Mouse (Mus musculus): ENCODE measurements at regions not wholly inside any gene's neighbourhood (a gene's known extent, or its start where the extent isn't known, plus 50 kb on each side); places are given as distances from the start of the nearest gene placed in this dataset.
"Not testable (repeated sequence)": the region's sequence is repeated elsewhere in the genome, so short reads cannot be mapped to it uniquely, and the experiment has no call there.

GRCm38 (mm10) chr9:113162897-113163874, 544.9 kb downstream of the Pdcd6ip start:
- DNase-seq = no peak

GRCm38 (mm10) chr9:113160011-113160410, 548.0 kb downstream of the Pdcd6ip start:
- DNase-seq = no peak

- DNase-seq = no peak
Measured at GRCm38 (mm10) chr9:113158080-113158479, 550.0 kb downstream of the Pdcd6ip start.

- DNase-seq = peak; percentile 42
Measured at GRCm38 (mm10) chr9:113157474-113158076, 550.5 kb downstream of the Pdcd6ip start.

- DNase-seq = no peak
Measured at GRCm38 (mm10) chr9:113156707-113157106, 551.4 kb downstream of the Pdcd6ip start.

GRCm38 (mm10) chr9:113149084-113149483, 559.0 kb downstream of the Pdcd6ip start:
- DNase-seq = no peak

- no peak for DNase-seq
Measured at GRCm38 (mm10) chr9:113146571-113146970, 561.5 kb downstream of the Pdcd6ip start.

- no peak for DNase-seq
Measured at GRCm38 (mm10) chr9:113145036-113145435, 563.0 kb downstream of the Pdcd6ip start.

- DNase-seq = no peak
Measured at GRCm38 (mm10) chr9:113134611-113135010, 573.4 kb downstream of the Pdcd6ip start.

- DNase-seq = no peak
Measured at GRCm38 (mm10) chr9:113123004-113123692, 584.9 kb downstream of the Pdcd6ip start.

- DNase-seq = no peak
Measured at GRCm38 (mm10) chr9:113122253-113122749, 585.8 kb downstream of the Pdcd6ip start.

GRCm38 (mm10) chr9:113120385-113120784, 587.7 kb downstream of the Pdcd6ip start:
- DNase-seq = no peak

GRCm38 (mm10) chr9:113119721-113120120, 588.3 kb downstream of the Pdcd6ip start:
- no peak for DNase-seq

GRCm38 (mm10) chr9:113115576-113115975, 592.5 kb downstream of the Pdcd6ip start:
- DNase-seq = peak; percentile 5

GRCm38 (mm10) chr9:113112753-113113152, 595.3 kb downstream of the Pdcd6ip start:
- peak; percentile 1 for DNase-seq

- DNase-seq = no peak
Measured at GRCm38 (mm10) chr9:113101733-113102132, 606.3 kb downstream of the Pdcd6ip start.

- no peak for DNase-seq
Measured at GRCm38 (mm10) chr9:113100641-113101040, 607.4 kb downstream of the Pdcd6ip start.

- DNase-seq = not testable (repeated sequence)
Measured at GRCm38 (mm10) chr9:113095421-113095820, 612.6 kb downstream of the Pdcd6ip start.

GRCm38 (mm10) chr9:113093863-113094390, 614.1 kb downstream of the Pdcd6ip start:
- DNase-seq = no peak

GRCm38 (mm10) chr9:113091881-113092280, 616.2 kb downstream of the Pdcd6ip start:
- no peak for DNase-seq

- no peak for DNase-seq
Measured at GRCm38 (mm10) chr9:113087786-113088185, 620.3 kb downstream of the Pdcd6ip start.

GRCm38 (mm10) chr9:113085281-113085810, 622.7 kb downstream of the Pdcd6ip start:
- DNase-seq = no peak

- DNase-seq = no peak
Measured at GRCm38 (mm10) chr9:113074866-113075265, 633.2 kb downstream of the Pdcd6ip start.

Data from embryo, embryonic 11 days (tissue).